Mouse (Mus musculus): ENCODE measurements around the gene Ugt2b38. TPM values are rescaled to one million over a fixed set of nuclear protein-coding genes. Genes with fewer than 3 reads are reported as not detected.
"Not testable (repeated sequence)": the region's sequence is repeated elsewhere in the genome, so short reads cannot be mapped to it uniquely, and the experiment has no call there.

The Ugt2b38 gene
- polyA plus RNA-seq, 1 experiment from 2014 or later, result not detected

- Histone ChIP-seq H3K27me3 (no peaks in the 10 kb centered on the region), H3K9me3 (no peaks in the 10 kb centered on the region), H3K4me3 (replicated peaks) (no peak overlapping the region), H3K4me2 (no peak overlapping the region), H3K27ac (no peak overlapping the region), H3K4me1 (no peaks in the 10 kb centered on the region), H3K36me3 (replicated peaks) (no peaks in the 10 kb centered on the region), H3K9ac (no peak overlapping the region)
- WGBS, result 85% methylated on average over 1 of the region's 1 CpGs
- no peak for ATAC-seq (ENCODE audit: low FRiP score)
These were observed 50.5 kb downstream of the Ugt2b38 start for GRCm38 (mm10) chr5:87373502-87373863.

- not testable (repeated sequence) for H3K4me3 ChIP-seq (replicated peaks); H3K4me1 ChIP-seq; H3K27me3 ChIP-seq; H3K27ac ChIP-seq; H3K4me2 ChIP-seq; ATAC-seq (ENCODE audit: low FRiP score); H3K36me3 ChIP-seq (replicated peaks); H3K9me3 ChIP-seq; H3K9ac ChIP-seq
- WGBS, result 69% methylated on average over 4 of the region's 4 CpGs
These were observed 51.1 kb downstream of the Ugt2b38 start for GRCm38 (mm10) chr5:87372788-87373501.

Other genes starting within 250 kb of the Ugt2b38 start
- gene Ugt2b37, start 169.4 kb downstream of the Ugt2b38 start, polyA plus RNA-seq (2016; fragmentation: Nextera tagmentation; extraction: Ambion mirVana), result not detected in 2 replicates
- not detected in 2 replicates for gene Ugt2a3, start 87.0 kb downstream of the Ugt2b38 start, polyA plus RNA-seq (2016; fragmentation: Nextera tagmentation; extraction: Ambion mirVana)
- gene Ugt2a2, start 58.1 kb upstream of the Ugt2b38 start, polyA plus RNA-seq (2016; fragmentation: Nextera tagmentation; extraction: Ambion mirVana), result 0.40 TPM in 1 of 2 replicates, not detected in the other
- not detected in 2 replicates for gene Gm43638, start 62.6 kb upstream of the Ugt2b38 start, polyA plus RNA-seq (2016; fragmentation: Nextera tagmentation; extraction: Ambion mirVana)
- 3.2 and 12.1 TPM in 2 replicates for gene Ugt2a1, start 66.7 kb upstream of the Ugt2b38 start, polyA plus RNA-seq (2016; fragmentation: Nextera tagmentation; extraction: Ambion mirVana)
- 0.21 TPM in 1 of 2 replicates, not detected in the other for gene Sult1b1, start 114.0 kb upstream of the Ugt2b38 start, polyA plus RNA-seq (2016; fragmentation: Nextera tagmentation; extraction: Ambion mirVana)
- gene Sult1d1, start 144.8 kb upstream of the Ugt2b38 start, polyA plus RNA-seq (2016; fragmentation: Nextera tagmentation; extraction: Ambion mirVana), result 0.24 and 0.26 TPM in 2 replicates
- gene Sult1e1, start 167.4 kb upstream of the Ugt2b38 start, polyA plus RNA-seq (2016; fragmentation: Nextera tagmentation; extraction: Ambion mirVana), result 3.0 and 7.4 TPM in 2 replicates
- not detected in 2 replicates for gene Csn1s1, start 242.0 kb upstream of the Ugt2b38 start, polyA plus RNA-seq (2016; fragmentation: Nextera tagmentation; extraction: Ambion mirVana)